Mouse (Mus musculus) neural tube, embryonic 11.5 days (tissue): ENCODE data around the gene Bmpr1a. TPM values are rescaled to one million over a fixed set of nuclear protein-coding genes. Genes with fewer than 3 reads are reported as not detected.

Experiments
- ATAC-seq: fragments of 200-750 bp; cut with Nextera tagmentation; 2 replicates; pipeline ENCODE4 v1.8.0; 2017; ENCODE audit warnings: moderate number of reproducible peaks, mild to moderate bottlenecking, moderate TSS enrichment, moderate library complexity; ENCODE audit not compliant: insufficient read depth, low FRiP score, low TSS enrichment
- DNase-seq: peaks from one replicate; pipeline ENCODE4 v3.0.0-alpha.2; 2015; ENCODE audit warnings: low spot score
- H3K27ac ChIP-seq: fragments of 300-500 bp; sonication (generic); 2 replicates; pipeline ENCODE4 v1.5.1; 2014; ENCODE audit warnings: low read depth, mild to moderate bottlenecking, low read length
- H3K27me3 ChIP-seq: fragments of 300-500 bp; sonication (generic); 2 replicates; pipeline ENCODE4 v1.6.1; 2014; ENCODE audit warnings: mild to moderate bottlenecking, low read length, mixed read lengths; ENCODE audit not compliant: control insufficient read depth, insufficient read depth
- H3K36me3 ChIP-seq: fragments of 300-500 bp; sonication (generic); 2 replicates; pipeline ENCODE4 v1.6.1; 2014; ENCODE audit warnings: mild to moderate bottlenecking, low read length, moderate library complexity, mixed read lengths; ENCODE audit not compliant: control insufficient read depth, insufficient read depth
- H3K4me1 ChIP-seq: fragments of 300-500 bp; sonication (generic); 2 replicates; pipeline ENCODE4 v1.6.1; 2014; ENCODE audit warnings: low read length, mixed read lengths; ENCODE audit not compliant: control insufficient read depth, insufficient read depth
- H3K4me2 ChIP-seq: fragments of 300-500 bp; sonication (generic); 2 replicates; pipeline ENCODE4 v1.6.1; 2014; ENCODE audit warnings: low read depth, mild to moderate bottlenecking, moderate library complexity
- H3K4me3 ChIP-seq: fragments of 300-500 bp; sonication (generic); 2 replicates; pipeline ENCODE4 v1.5.1; 2014; ENCODE audit warnings: low read depth, low read length
- H3K9ac ChIP-seq: fragments of 300-500 bp; sonication (generic); 2 replicates; pipeline ENCODE4 v1.6.1; 2014; ENCODE audit warnings: mild to moderate bottlenecking, low read length
- H3K9me3 ChIP-seq: fragments of 300-500 bp; sonication (generic); 2 replicates; pipeline ENCODE4 v1.6.1; 2016; ENCODE audit warnings: low read length; ENCODE audit not compliant: control insufficient read depth
- whole genome bisulfite sequencing: fragments of 180-500 bp; shearing (Covaris S2); extraction: QIAGEN DNeasy Blood & Tissue Kit; methylation state at CpG from one replicate; pipeline ENCODE4 v1.1.7; 2014; 5-methylcytosine and 5-hydroxymethylcytosine counted together
- polyA plus RNA-seq: library from polyadenylated mRNA; unstranded; fragments of >200 nt; fragmentation: Nextera tagmentation; extraction: Ambion mirVana; gene quantifications from 2 replicates; pipeline ENCODE4 v1.2.1, GENCODE M21; 2014

Bmpr1a gene
- polyA plus RNA-seq, 1 experiment from 2014 or later = 51.4 TPM

DNA sequence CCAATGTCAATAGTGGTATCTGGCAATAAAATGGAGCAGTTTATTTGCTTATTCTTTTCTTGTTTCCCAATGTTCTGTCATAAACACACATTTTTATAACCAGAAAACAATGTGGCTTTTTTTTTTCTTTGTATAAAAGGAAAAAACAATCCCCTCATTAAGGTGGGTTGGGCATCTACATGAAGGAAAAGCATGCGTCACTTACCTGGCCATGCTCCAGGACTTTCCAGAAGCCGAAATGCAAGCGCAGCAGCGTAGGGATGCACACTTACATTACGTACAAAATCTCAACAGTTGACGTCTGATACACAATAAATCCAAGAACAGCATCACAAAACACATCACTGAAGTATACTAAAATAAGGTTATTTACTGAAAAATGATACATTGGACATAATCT lies 92.4 kb downstream of the Bmpr1a start:
- Histone ChIP-seq H3K4me2 (no peak overlapping the region), H3K36me3 (peaks cover 11% of the 10 kb centered on the region), H3K4me1 (no peaks in the 10 kb centered on the region), H3K27me3 (no peaks in the 10 kb centered on the region), H3K27ac (no peak overlapping the region), H3K9ac (no peak overlapping the region), H3K9me3 (no peaks in the 10 kb centered on the region), H3K4me3 (no peak overlapping the region)
- WGBS = 97% methylated on average over 6 of the region's 6 CpGs
- ATAC-seq (no peak), DNase-seq (no peak)

GRCm38 (mm10) chr14:34403424-34403823 lies 99.7 kb downstream of the Bmpr1a start:
- Histone ChIP-seq H3K4me3 (no peak overlapping the region), H3K9me3 (no peaks in the 10 kb centered on the region), H3K27ac (no peak overlapping the region), H3K36me3 (peaks cover 4% of the 10 kb centered on the region), H3K4me2 (no peak overlapping the region), H3K9ac (no peak overlapping the region), H3K27me3 (no peaks in the 10 kb centered on the region), H3K4me1 (no peaks in the 10 kb centered on the region)
- ATAC-seq (no peak), DNase-seq (no peak)
- WGBS = 97% methylated on average over 7 of the region's 7 CpGs

DNA sequence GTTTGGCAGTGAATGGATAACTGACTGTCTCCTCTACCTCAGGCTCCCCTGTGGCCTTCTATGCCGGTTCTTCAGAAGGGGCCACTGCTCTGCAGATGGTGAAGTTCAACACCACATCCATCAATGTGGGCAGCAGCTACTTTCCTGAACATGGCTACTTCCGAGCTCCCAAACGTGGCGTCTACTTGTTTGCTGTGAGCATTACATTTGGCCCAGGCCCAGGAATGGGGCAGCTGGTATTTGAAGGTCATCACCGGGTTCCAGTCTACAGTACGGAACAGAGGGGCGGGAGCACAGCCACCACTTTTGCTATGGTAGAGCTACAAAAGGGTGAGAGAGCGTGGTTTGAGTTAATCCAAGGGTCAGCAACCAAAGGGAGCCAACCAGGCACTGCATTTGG lies 100.3 kb downstream of the Bmpr1a start:
- Histone ChIP-seq H3K36me3 (peaks cover 7% of the 10 kb centered on the region), H3K27ac (no peak overlapping the region), H3K9ac (no peak overlapping the region), H3K27me3 (no peaks in the 10 kb centered on the region), H3K4me3 (no peak overlapping the region), H3K4me2 (no peak overlapping the region), H3K4me1 (no peaks in the 10 kb centered on the region), H3K9me3 (no peaks in the 10 kb centered on the region)
- WGBS = 89% methylated on average over 8 of the region's 8 CpGs
- no peak for ATAC-seq
- no peak for DNase-seq

DNA sequence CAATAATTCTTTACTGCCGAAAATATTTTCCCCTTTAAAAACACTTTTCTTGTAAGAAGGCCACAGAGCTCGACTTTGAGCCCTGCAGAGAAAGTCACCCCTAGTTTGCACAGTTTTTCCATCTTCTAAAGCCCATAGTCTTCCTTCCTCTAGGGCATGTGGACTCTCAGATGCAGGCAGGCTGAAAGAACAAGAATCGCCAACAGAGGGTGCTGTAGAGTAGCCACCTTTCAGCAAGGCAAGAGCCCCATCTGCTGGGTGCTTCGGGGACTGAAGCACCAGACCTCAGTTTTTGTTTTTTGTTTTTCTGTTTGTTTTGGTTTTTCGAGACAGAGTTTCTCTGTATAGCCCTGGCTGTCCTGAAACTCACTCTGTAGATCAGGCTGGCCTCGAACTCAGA lies 102.0 kb downstream of the Bmpr1a start:
- no peak overlapping the region for H3K4me3 ChIP-seq
- H3K27ac ChIP-seq = no peak overlapping the region
- H3K9ac ChIP-seq = no peak overlapping the region
- H3K4me1 ChIP-seq = no peaks in the 10 kb centered on the region
- peaks cover 5% of the 10 kb centered on the region for H3K36me3 ChIP-seq
- ATAC-seq (no peak), DNase-seq (peak; percentile 70)
- no peak overlapping the region for H3K4me2 ChIP-seq
- no peaks in the 10 kb centered on the region for H3K9me3 ChIP-seq
- 51% methylated on average over 6 of the region's 6 CpGs for WGBS
- H3K27me3 ChIP-seq = no peaks in the 10 kb centered on the region

GRCm38 (mm10) chr14:34400021-34400420 lies 103.1 kb downstream of the Bmpr1a start:
- Histone ChIP-seq H3K9ac (no peak overlapping the region), H3K27me3 (no peaks in the 10 kb centered on the region), H3K36me3 (peaks cover 5% of the 10 kb centered on the region), H3K9me3 (no peaks in the 10 kb centered on the region), H3K4me1 (no peaks in the 10 kb centered on the region), H3K27ac (no peak overlapping the region), H3K4me3 (no peak overlapping the region), H3K4me2 (no peak overlapping the region)
- DNase-seq (no peak), ATAC-seq (no peak)
- 96% methylated on average over 3 of the region's 3 CpGs for WGBS

DNA sequence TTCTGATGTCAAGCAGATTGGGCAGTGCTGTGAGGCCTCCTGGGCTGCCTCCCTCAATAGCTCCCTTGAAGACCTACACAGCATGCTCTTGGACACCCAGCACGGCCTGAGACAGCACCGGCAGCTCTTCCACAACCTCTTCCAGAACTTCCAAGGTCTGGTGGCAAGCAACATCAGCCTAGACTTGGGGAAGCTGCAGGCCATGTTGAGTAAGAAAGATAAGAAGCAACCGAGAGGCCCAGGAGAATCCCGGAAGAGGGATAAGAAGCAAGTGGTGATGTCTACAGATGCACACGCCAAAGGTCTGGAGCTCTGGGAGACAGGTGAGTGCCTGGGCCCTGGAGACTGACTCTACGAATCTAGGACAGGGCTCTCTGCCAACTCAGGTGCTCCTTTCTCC lies 103.8 kb downstream of the Bmpr1a start:
- H3K9me3 ChIP-seq = no peaks in the 10 kb centered on the region
- no peak overlapping the region for H3K27ac ChIP-seq
- H3K36me3 ChIP-seq = peaks cover 5% of the 10 kb centered on the region
- H3K4me2 ChIP-seq = no peak overlapping the region
- no peak for ATAC-seq
- no peaks in the 10 kb centered on the region for H3K27me3 ChIP-seq
- no peaks in the 10 kb centered on the region for H3K4me1 ChIP-seq
- H3K4me3 ChIP-seq = no peak overlapping the region
- no peak for DNase-seq
- WGBS = 98% methylated on average over 6 of the region's 6 CpGs
- H3K9ac ChIP-seq = no peak overlapping the region

- no peak overlapping the region for H3K4me2 ChIP-seq
- no peak overlapping the region for H3K9ac ChIP-seq
- H3K4me3 ChIP-seq = no peak overlapping the region
- no peak for ATAC-seq
- H3K27ac ChIP-seq = no peak overlapping the region
- H3K36me3 ChIP-seq = peaks cover 5% of the 10 kb centered on the region
- 93% methylated on average over 21 of the region's 21 CpGs for WGBS
- DNase-seq = no peak
- H3K9me3 ChIP-seq = no peaks in the 10 kb centered on the region
- no peaks in the 10 kb centered on the region for H3K27me3 ChIP-seq
- no peaks in the 10 kb centered on the region for H3K4me1 ChIP-seq
These were observed 104.2 kb downstream of the Bmpr1a start for GRCm38 (mm10) chr14:34398901-34399300.

DNA sequence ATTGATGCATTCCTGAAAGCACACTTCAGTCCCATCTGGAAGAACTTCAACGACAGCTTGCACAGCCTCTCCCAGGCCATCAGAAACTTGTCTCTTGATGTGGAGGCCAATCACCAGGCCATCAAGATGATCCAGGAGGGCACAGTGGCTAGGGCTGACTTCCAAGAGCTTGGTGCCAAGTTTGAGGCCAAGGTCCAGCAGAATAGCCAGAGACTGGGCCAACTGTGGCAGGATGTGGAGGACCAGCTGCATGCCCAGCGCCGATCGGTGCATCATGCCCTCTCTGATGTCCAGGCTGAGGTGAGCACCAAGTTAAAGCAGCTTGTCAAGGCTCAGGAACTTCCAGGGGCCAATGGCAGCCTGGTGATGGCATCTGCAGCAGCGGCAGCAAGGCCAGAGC lies 105.3 kb downstream of the Bmpr1a start:
- H3K27ac ChIP-seq = no peak overlapping the region
- DNase-seq = no peak
- H3K4me1 ChIP-seq = no peaks in the 10 kb centered on the region
- H3K9me3 ChIP-seq = no peaks in the 10 kb centered on the region
- no peak overlapping the region for H3K9ac ChIP-seq
- no peak for ATAC-seq
- no peaks in the 10 kb centered on the region for H3K27me3 ChIP-seq
- no peak overlapping the region for H3K4me3 ChIP-seq
- no peak overlapping the region for H3K4me2 ChIP-seq
- peaks cover 5% of the 10 kb centered on the region for H3K36me3 ChIP-seq
- WGBS = 95% methylated on average over 5 of the region's 5 CpGs

DNA sequence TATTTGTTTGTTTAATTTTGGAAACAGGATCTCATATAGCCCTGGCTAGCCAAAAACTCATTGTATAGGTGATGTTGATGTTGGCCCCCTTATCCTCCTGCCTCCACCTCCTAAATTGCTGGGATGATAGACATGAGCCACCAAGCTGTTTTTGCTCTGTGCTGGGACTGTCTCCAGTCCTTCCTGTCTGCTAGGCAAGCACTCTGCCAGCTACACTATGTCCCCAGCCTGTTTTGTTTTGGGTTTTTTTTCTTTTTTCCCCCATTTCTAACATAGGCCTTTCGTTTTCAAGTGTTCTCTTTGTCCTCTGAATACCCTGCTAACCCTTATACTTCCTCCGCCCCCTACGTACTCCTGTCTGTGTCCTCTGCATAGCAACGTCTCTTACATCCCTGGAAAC lies 109.8 kb downstream of the Bmpr1a start:
- H3K4me1 ChIP-seq = no peaks in the 10 kb centered on the region
- H3K9me3 ChIP-seq = no peaks in the 10 kb centered on the region
- DNase-seq (no peak), ATAC-seq (no peak)
- no peak overlapping the region for H3K4me2 ChIP-seq
- WGBS = 76% methylated on average over 4 of the region's 4 CpGs
- no peak overlapping the region for H3K4me3 ChIP-seq
- no peaks in the 10 kb centered on the region for H3K27me3 ChIP-seq
- H3K27ac ChIP-seq = no peak overlapping the region
- peaks cover 2% of the 10 kb centered on the region; the same call in 1 of the 2 replicates for H3K36me3 ChIP-seq
- no peak overlapping the region for H3K9ac ChIP-seq
